Mouse (Mus musculus) gastrocnemius, postnatal 36 days (tissue): ENCODE data around the gene Rcn2. TPM values are rescaled to one million over a fixed set of nuclear protein-coding genes. Genes with fewer than 3 reads are reported as not detected.
"Not testable (repeated sequence)": the region's sequence is repeated elsewhere in the genome, so short reads cannot be mapped to it uniquely, and the experiment has no call there.

Experiments
- DNase-seq, 2 experiments: peaks; one replicate each; pipeline ENCODE4 v3.0.0; 2022
- intact Hi-C: fragments of 180-260 bp; cut with DNase I; formaldehyde crosslinking; loops from one replicate; pipeline ENCODE4 v1.15.1; 2025
- long read RNA-seq, 2 experiments: library from polyadenylated mRNA; stranded (forward); transcript quantifications; one replicate each; pipeline ENCODE4 v2.0.0; 2021
- total RNA-seq, 2 experiments: library from RNA; stranded (reverse); gene quantifications; 2 replicates each; pipeline ENCODE4 v1.2.3; 2021

The Rcn2 gene
- 10 to 100 TPM; 20.4 to 22.0 TPM for total RNA-seq
- long read RNA-seq, experiment 1, transcript Rcn2-201 (7 exons, 2,024 nt): major isoform, 32 of 36 reads
- long read RNA-seq, experiment 1, partial matches to known transcripts: 3 of 36 reads
- long read RNA-seq, experiment 1, other reads (novel, unspliced or antisense): 0 of 36 reads
- long read RNA-seq, experiment 2, transcript Rcn2-201 (7 exons, 2,024 nt): major isoform, 53 of 58 reads
- long read RNA-seq, experiment 2, partial matches to known transcripts: 3 of 58 reads
- long read RNA-seq, experiment 2, other reads (novel, unspliced or antisense): 2 of 58 reads

- peak; percentile 91 to 94 for DNase-seq
- intact Hi-C loops: no loop called here
Measured at GRCm38 (mm10) chr9:56041372-56042180, at the start of gene Rcn2. Rcn2 (plus strand) TSS chr9:56041845.

GRCm38 (mm10) chr9:56004679-56005078 lies 37.0 kb upstream of the Rcn2 start:
- intact Hi-C loops, DNase-seq: not testable (repeated sequence)

GRCm38 (mm10) chr9:56010450-56010849 lies 31.2 kb upstream of the Rcn2 start, which contains the start of gene 4930563M21Rik:
4930563M21Rik (minus strand) TSS chr9:56010550.
- intact Hi-C loops: no loop called here
- DNase-seq: no peak

GRCm38 (mm10) chr9:56024772-56025171 lies 16.9 kb upstream of the Rcn2 start:
- intact Hi-C loops: no loop called here
- no peak for DNase-seq

DNA sequence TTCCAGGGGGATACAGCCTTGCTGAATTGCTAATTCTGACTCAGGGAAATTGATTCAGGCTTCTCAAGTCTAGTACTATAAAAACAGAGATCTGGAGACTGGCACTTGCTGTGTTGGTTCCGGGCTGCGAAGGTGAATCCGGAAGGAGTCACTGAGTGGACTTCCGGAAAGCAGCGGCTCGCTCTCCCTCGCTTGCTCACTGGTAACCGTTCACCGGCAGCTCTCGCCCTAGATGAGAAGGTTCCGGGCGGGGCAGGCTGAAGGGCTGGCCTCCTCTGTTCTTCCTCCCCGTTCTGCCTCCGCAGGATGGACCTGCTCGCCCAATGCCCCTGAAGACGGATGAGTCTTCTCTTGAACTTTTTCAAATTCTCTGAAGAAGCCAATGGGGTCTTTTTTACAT lies 14.4 kb upstream of the Rcn2 start:
- DNase-seq: no peak
- intact Hi-C loops: no loop called here

DNA sequence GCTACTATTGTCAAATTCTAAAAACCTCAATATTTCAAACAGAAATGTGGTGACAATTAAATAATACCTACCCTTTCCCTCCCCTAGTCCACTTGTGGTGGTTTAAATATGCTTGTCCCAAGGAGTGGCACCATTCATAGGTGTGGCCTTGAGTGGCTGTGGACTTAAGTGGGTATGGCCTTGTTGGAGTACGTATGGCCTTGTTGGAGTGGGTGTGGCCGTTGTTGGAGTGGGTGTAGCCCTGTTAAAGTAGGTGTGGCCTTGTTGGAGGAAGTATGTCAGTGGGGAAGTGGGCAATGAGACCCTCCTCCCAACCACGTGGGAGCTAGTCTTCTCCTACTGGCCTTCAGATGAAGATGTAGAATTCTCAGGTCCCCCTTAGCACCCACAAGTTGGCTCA lies 9.4 kb upstream of the Rcn2 start:
- intact Hi-C loops: no loop called here
- DNase-seq: no peak

- intact Hi-C loops: no loop called here
- no peak for DNase-seq
Measured at GRCm38 (mm10) chr9:56042181-56042621, 556 bp downstream of the Rcn2 start.

DNA sequence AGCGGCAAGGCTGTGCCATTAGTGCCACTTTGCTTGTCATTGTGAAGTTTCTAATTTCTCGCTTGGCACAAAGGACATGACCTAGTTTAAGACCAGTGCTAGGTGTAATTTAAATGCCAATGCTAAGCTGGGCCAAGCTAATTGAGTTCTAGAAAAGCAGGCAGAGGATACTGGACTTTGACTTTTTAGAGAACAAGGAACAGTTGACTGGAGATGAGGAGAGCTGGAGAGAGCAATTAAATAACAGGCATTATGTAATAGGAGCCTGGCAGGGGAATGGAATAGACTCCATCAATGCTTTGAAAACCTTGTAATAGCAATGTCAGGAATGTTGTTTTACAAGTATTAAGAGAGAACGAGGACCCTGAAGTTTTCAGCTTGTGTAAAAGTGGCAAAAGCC lies 12.2 kb downstream of the Rcn2 start:
- DNase-seq: no peak
- intact Hi-C loops: no loop called here

DNA sequence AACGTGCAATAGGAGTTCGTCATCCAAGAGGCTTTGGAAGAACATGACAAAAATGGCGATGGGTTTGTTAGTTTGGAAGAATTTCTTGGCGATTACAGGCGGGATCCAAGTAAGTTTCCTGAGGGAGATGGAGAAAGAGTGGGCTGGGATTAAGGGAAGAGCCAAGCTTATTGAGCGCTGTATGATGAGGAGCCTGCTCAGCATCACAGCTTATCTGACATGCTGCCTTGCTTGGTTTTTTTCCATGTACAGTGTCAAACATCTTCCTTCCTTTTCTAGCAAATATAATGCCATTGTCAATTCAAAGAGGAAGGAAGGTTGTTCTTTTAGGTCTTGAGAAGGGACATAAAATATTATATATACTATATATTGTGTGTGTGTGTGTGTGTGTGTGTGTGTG lies 14.5 kb downstream of the Rcn2 start:
- intact Hi-C loops: no loop called here
- DNase-seq: no peak

- DNase-seq: no peak
Measured at GRCm38 (mm10) chr9:56062336-56062735, 20.7 kb downstream of the Rcn2 start.

GRCm38 (mm10) chr9:56065011-56065410 lies 23.4 kb downstream of the Rcn2 start:
- intact Hi-C loops: no loop called here
- DNase-seq: no peak

More at GRCm38 (mm10) chr9:56062336-56062735, 20.7 kb downstream of the Rcn2 start:
- intact Hi-C loops: no loop called here

DNA sequence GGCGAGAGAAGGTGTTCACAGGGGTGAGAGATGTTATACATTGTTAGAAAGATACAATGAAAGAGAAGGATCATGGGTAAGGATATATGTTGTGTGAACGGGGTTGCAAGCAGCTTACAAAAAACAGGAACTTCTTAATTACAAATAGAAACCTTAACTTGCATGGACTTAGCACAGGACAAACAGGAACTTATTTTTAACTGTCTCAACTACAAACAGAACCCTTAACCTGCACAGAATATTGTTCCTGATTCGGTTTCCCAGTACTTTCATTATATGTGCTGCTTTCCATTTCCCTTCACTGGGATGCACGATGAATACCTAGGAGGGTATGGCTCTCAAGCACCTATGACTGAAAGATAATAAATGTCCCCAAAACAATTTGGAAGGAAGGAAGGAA lies 26.3 kb downstream of the Rcn2 start:
- intact Hi-C loops: no loop called here
- no peak for DNase-seq

GRCm38 (mm10) chr9:56068630-56069029 lies 27.0 kb downstream of the Rcn2 start:
- intact Hi-C loops: no loop called here
- no peak for DNase-seq

DNA sequence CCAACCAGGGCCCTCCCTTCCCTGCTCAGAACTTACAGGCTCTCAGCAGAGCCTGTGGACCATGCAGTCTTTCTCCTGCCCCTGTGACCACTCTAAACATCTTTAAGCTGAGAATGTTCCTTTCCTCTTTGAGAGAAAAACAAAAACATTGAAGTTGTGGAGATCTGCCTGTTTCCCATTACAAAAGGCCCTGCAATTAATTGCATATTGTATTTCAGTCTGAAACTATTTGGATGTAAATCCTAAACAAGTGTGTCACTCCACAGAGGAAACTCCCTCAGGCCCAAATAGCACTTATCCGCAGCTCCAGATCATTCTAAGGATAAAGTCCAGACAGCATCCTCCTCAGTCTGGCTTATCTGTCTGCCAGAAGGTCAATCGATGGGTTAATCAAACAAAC lies 31.2 kb downstream of the Rcn2 start:
- intact Hi-C loops: no loop called here

DNA sequence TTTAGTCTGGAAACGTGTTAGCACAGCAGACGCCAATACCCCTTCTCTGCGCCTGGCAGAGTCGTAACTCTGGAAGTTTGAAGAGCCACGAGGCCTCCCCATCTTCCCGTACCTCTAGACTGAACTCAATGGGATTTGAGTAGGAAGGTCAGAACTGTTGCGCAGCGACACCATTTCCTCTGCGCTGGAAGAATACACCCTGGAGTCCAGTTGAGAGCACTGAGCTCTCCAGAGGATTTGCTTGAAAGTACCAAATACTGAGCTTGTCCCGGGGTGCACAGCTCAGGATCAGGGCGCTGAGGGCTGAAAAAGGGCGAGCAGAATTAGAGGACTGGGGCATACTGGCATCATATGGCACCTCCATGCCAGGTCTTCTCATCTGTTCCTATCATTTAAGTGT lies 33.2 kb downstream of the Rcn2 start:
- intact Hi-C loops: no loop called here
- no peak for DNase-seq

More for the DNA sequence above, 31.2 kb downstream of the Rcn2 start:
- no peak for DNase-seq

DNA sequence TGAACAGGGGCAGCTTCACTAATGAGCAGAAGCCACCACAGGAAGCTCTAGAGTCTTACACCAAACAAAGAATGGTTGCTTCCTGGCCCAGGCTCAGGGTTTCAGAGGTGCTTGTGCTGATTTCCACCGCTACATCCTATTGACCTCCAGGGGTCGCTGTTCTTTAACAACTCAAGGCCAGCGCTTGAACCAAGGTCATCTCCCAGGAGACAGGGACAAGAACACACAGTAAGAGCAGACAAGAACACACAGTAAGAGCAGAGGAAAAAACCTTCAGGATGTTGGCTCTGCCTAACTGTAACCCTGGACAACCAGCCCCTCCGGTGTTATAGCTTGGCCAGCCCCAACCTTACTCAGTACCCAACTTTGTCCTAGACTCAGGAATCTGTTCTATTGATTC lies 33.6 kb downstream of the Rcn2 start:
- intact Hi-C loops: no loop called here
- peak; percentile 41 to 50 for DNase-seq

- DNase-seq: no peak
- intact Hi-C loops: no loop called here
Measured at GRCm38 (mm10) chr9:56075901-56076620, 34.4 kb downstream of the Rcn2 start.

DNA sequence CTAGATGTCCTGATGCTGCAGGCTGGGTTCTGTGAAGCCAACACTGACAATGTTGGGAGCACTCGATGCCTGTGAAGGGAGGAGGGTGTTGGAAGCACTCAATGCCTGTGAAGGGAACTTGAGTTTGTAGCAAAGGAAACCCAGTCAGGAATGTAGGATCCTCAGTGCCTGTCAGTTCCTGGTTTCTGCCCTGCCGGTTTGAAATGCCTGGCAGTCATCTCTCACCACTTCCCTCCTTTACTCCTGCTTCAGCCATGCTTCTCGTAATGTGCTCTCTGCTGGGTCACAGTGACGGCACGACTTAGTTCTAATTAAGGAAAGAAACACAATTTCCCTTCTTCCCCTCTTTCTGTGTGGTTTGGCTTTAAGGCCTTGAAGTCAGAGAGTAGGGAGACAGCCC lies 37.9 kb downstream of the Rcn2 start:
- DNase-seq: no peak

DNA sequence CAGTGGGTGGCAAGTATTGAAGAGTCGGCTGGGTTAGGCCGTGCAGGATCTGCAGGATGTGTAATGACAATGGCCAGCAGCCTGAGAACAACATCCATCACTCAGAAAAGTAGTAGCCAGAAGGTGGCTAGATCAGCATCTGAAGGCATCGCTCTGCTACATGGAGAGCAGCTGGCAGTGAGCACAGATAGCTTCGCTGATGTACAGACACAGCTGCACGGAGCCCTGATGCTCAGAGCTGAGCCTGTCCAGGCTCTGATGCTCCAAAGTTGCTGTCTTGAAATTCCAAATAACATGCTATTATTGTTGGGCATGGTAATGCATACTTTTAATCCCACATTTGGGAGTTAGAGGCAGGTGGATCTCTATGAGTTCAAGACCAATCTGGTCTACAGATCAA lies 44.9 kb downstream of the Rcn2 start:
- intact Hi-C loops: no loop called here
- DNase-seq: no peak

More for the DNA sequence above, 37.9 kb downstream of the Rcn2 start:
- intact Hi-C loops: no loop called here

- intact Hi-C loops: no loop called here
- DNase-seq: peak; percentile 67 to 79
Measured at GRCm38 (mm10) chr9:56089778-56090520, 48.3 kb downstream of the Rcn2 start, which contains the start of gene Pstpip1. Pstpip1 (plus strand) TSS chr9:56089962.
